Mouse (Mus musculus) lung, postnatal 25 days (tissue): Measurements from ENCODE around the gene Tsc22d4.

Experiments used
- DNase-seq: peaks from one replicate; pipeline ENCODE4 v3.0.0; 2022; ENCODE audit warnings: low spot score

The Tsc22d4 gene

GRCm38 (mm10) chr5:137745214-137746171, at the start of gene Tsc22d4:
Gene Tsc22d4 (plus strand): TSS chr5:137745730.
- DNase-seq: peak; percentile 93

- DNase-seq: no peak
Observed at GRCm38 (mm10) chr5:137695930-137696329, 49.6 kb upstream of the Tsc22d4 start.

- DNase-seq: no peak
Observed at GRCm38 (mm10) chr5:137699080-137699479, 46.5 kb upstream of the Tsc22d4 start.

- no peak for DNase-seq
Observed at GRCm38 (mm10) chr5:137699850-137700249, 45.7 kb upstream of the Tsc22d4 start.

GRCm38 (mm10) chr5:137705242-137705641, 40.3 kb upstream of the Tsc22d4 start:
- peak; percentile 22 for DNase-seq

GRCm38 (mm10) chr5:137706913-137707633, 38.5 kb upstream of the Tsc22d4 start:
- DNase-seq: peak; percentile 93

- no peak for DNase-seq
Observed at GRCm38 (mm10) chr5:137713454-137713853, 32.1 kb upstream of the Tsc22d4 start.

GRCm38 (mm10) chr5:137715685-137716084, 29.8 kb upstream of the Tsc22d4 start:
- no peak for DNase-seq

GRCm38 (mm10) chr5:137718020-137718790, 27.3 kb upstream of the Tsc22d4 start:
- peak; percentile 24 for DNase-seq

- DNase-seq: no peak
Observed at GRCm38 (mm10) chr5:137719088-137719487, 26.4 kb upstream of the Tsc22d4 start.

- peak; percentile 44 for DNase-seq
Observed at GRCm38 (mm10) chr5:137720558-137721164, 24.9 kb upstream of the Tsc22d4 start.

- no peak for DNase-seq
Observed at GRCm38 (mm10) chr5:137723840-137724239, 21.7 kb upstream of the Tsc22d4 start.

- DNase-seq: no peak
Observed at GRCm38 (mm10) chr5:137726767-137727166, 18.8 kb upstream of the Tsc22d4 start.

GRCm38 (mm10) chr5:137733638-137734288, 11.8 kb upstream of the Tsc22d4 start:
- DNase-seq: no peak

GRCm38 (mm10) chr5:137734289-137735061, 11.1 kb upstream of the Tsc22d4 start:
- DNase-seq: no peak

- no peak for DNase-seq
Observed at GRCm38 (mm10) chr5:137737400-137737940, 8.1 kb upstream of the Tsc22d4 start.

- DNase-seq: no peak
Observed at GRCm38 (mm10) chr5:137738516-137738915, 7.0 kb upstream of the Tsc22d4 start.

GRCm38 (mm10) chr5:137739471-137739870, 6.1 kb upstream of the Tsc22d4 start:
- no peak for DNase-seq

GRCm38 (mm10) chr5:137740506-137740905, 5.0 kb upstream of the Tsc22d4 start:
- DNase-seq: no peak
